Mouse (Mus musculus) embryonic facial prominence, embryonic 15.5 days (tissue): Measurements from ENCODE around the gene Med24. TPM values are rescaled to one million over a fixed set of nuclear protein-coding genes. Genes with fewer than 3 reads are reported as not detected.
"Not testable (repeated sequence)": the region's sequence is repeated elsewhere in the genome, so short reads cannot be mapped to it uniquely, and the experiment has no call there.

ENCODE experiments used
- ATAC-seq: fragments of 200-750 bp; cut with Nextera tagmentation; 2 replicates; pipeline ENCODE4 v1.8.0; 2017; ENCODE audit warnings: low read depth, moderate TSS enrichment; ENCODE audit not compliant: insufficient number of reproducible peaks, low FRiP score, low TSS enrichment
- H3K27ac ChIP-seq: fragments of 300-500 bp; sonication (generic); replicated peaks from 2 replicates; pipeline ENCODE4 v1.5.1; 2015; ENCODE audit warnings: mild to moderate bottlenecking, inconsistent platforms
- H3K27me3 ChIP-seq: fragments of 300-500 bp; sonication (generic); 2 replicates; pipeline ENCODE4 v1.6.1; 2015; ENCODE audit warnings: inconsistent platforms
- H3K36me3 ChIP-seq: fragments of 300-500 bp; sonication (generic); 2 replicates; pipeline ENCODE4 v1.6.1; 2015; ENCODE audit warnings: mild to moderate bottlenecking, inconsistent platforms
- H3K4me1 ChIP-seq: fragments of 300-500 bp; sonication (generic); 2 replicates; pipeline ENCODE4 v1.6.1; 2015; ENCODE audit warnings: inconsistent platforms
- H3K4me2 ChIP-seq: fragments of 300-500 bp; sonication (generic); replicated peaks from 2 replicates; pipeline ENCODE4 v1.6.1; 2015; ENCODE audit warnings: mild to moderate bottlenecking, inconsistent platforms
- H3K4me3 ChIP-seq: fragments of 300-500 bp; sonication (generic); replicated peaks from 2 replicates; pipeline ENCODE4 v1.5.1; 2015; ENCODE audit warnings: mild to moderate bottlenecking, inconsistent platforms
- H3K9ac ChIP-seq: fragments of 300-500 bp; sonication (generic); 2 replicates; pipeline ENCODE4 v1.6.1; 2015; ENCODE audit warnings: inconsistent platforms
- H3K9me3 ChIP-seq: fragments of 300-500 bp; sonication (generic); replicated peaks from 2 replicates; pipeline ENCODE4 v1.6.1; 2016; ENCODE audit warnings: inconsistent platforms
- WGBS: fragments of 180-500 bp; shearing (Covaris S2); methylation state at CpG from one replicate; pipeline ENCODE4 v1.1.7; 2015; 5-methylcytosine and 5-hydroxymethylcytosine counted together
- polyA plus RNA-seq: library from polyadenylated mRNA; unstranded; fragments of >200 nt; fragmentation: Nextera tagmentation; extraction: Ambion mirVana; gene quantifications from 2 replicates; pipeline ENCODE4 v1.2.1, GENCODE M21; 2015

The Med24 gene
- polyA plus RNA-seq, 1 experiment from 2014 or later, result 53.3 TPM

DNA sequence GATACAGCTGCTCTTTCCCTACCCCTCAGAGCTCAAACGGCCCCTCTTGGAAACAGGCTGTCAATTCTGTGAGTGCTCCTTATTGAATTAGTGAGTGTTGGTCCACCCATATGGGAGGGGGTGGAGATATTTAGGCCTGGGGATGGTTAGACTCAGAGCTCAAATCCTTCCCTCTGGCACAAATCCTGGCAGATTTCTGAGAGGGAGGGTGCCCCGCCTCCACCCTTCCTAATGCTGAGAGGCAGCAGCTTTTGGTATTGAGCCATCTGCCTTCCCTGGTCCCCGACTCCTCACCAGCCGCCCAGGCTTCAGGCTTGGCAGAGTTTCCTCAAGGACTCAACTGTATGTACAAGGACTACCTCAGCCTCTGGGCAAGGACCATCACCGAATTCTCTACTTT lies 1.9 kb upstream of the Med24 start:
- WGBS, result 36% methylated on average over 5 of the region's 5 CpGs
- H3K36me3 ChIP-seq, result peaks cover 5% of the 10 kb centered on the region; the same call in 1 of the 2 replicates
- H3K27ac ChIP-seq, result peak overlapping the region; percentile 85
- H3K9ac ChIP-seq, result no peak overlapping the region
- peak; percentile 52 for ATAC-seq
- H3K9me3 ChIP-seq, result no peaks in the 10 kb centered on the region
- no peak overlapping the region for H3K4me3 ChIP-seq
- H3K4me2 ChIP-seq, result peak overlapping the region; percentile 11; the same call in 1 of the 2 replicates
- H3K4me1 ChIP-seq, result peaks cover 27% of the 10 kb centered on the region
- no peaks in the 10 kb centered on the region for H3K27me3 ChIP-seq

DNA sequence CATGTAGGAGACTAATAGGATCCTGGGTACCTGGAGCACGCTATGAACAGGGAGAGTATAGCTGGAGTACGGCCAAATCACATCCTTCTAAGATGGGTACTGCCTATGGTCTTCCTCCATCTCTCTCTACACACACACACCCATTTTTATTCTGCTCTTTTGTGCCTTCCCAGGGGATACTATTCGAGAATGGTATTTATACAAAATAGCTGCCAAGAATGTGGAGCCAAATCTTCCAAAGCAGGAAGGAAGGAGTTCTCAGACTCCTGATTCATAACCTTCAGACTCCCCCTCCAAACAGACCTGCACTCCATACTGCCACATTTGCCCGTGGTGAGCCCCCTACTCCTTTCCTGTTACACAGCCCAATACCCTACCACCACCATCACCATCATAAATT lies 1.5 kb upstream of the Med24 start:
- Histone ChIP-seq H3K27ac (peak overlapping the region; percentile 85), H3K4me2 (peak overlapping the region; percentile 11; the same call in 1 of the 2 replicates)

DNA sequence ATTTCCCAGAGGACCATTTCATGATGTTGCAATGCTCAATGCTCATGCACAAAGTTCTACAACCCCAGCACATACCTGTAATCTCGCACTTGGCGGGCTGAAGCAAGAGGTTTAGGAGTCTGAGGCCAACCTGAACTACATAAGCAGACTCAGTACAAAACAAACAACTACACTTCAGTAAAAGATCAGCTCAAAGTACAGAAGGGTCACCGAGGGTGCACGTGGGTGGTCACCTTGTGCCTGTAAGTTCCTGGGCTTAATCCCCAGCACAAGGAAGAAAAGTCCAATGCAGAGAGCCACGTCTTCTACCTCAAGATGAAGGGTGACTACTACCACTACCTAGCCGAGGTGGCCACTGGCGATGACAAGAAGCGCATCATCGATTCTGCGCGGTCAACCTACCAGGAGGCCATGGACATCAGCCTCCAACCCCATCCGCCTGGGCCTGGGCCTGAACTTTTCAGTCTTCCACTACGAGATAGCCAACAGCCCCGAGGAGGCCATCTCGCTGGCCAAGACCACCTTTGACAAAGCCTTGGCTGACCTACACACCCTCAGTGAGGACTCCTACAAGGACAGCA lies 3.2 kb downstream of the Med24 start:
- no peak overlapping the region for H3K9ac ChIP-seq
- no peaks in the 10 kb centered on the region for H3K9me3 ChIP-seq
- H3K36me3 ChIP-seq, result peaks cover 23% of the 10 kb centered on the region
- H3K4me3 ChIP-seq, result no peak overlapping the region
- H3K4me2 ChIP-seq, result no peak overlapping the region
- H3K27me3 ChIP-seq, result no peaks in the 10 kb centered on the region
- peaks cover 28% of the 10 kb centered on the region for H3K4me1 ChIP-seq
- WGBS, result 94% methylated on average over 15 of the region's 15 CpGs
- no peak for ATAC-seq
- no peak overlapping the region for H3K27ac ChIP-seq

More for the DNA sequence above, 1.5 kb upstream of the Med24 start:
- Histone ChIP-seq H3K9me3 (no peaks in the 10 kb centered on the region), H3K4me1 (peaks cover 27% of the 10 kb centered on the region), H3K4me3 (no peak overlapping the region), H3K27me3 (no peaks in the 10 kb centered on the region), H3K9ac (no peak overlapping the region), H3K36me3 (peaks cover 8% of the 10 kb centered on the region)
- ATAC-seq, result no peak
- 49% methylated on average over 4 of the region's 4 CpGs for WGBS

DNA sequence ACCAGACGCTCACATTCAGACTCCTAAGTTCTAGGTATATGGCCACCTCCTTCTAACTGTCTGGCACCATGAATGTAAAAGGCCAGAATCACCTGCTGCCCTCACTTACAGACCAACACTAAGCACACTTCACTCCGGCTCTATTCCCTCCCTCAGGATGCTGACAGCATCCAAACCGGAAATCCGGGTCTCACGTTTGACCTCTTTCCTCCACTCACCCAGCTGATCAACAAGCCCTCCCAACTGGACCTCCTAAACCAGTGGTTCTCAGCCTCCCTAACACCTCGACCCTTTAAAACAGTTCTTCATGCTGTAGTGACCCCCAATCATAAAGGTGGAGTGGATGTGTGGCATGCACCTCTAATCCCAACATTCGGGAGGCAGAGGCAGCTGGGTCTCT lies 6.1 kb downstream of the Med24 start:
- Histone ChIP-seq H3K9ac (no peak overlapping the region), H3K27ac (no peak overlapping the region)
- ATAC-seq, result no peak

DNA sequence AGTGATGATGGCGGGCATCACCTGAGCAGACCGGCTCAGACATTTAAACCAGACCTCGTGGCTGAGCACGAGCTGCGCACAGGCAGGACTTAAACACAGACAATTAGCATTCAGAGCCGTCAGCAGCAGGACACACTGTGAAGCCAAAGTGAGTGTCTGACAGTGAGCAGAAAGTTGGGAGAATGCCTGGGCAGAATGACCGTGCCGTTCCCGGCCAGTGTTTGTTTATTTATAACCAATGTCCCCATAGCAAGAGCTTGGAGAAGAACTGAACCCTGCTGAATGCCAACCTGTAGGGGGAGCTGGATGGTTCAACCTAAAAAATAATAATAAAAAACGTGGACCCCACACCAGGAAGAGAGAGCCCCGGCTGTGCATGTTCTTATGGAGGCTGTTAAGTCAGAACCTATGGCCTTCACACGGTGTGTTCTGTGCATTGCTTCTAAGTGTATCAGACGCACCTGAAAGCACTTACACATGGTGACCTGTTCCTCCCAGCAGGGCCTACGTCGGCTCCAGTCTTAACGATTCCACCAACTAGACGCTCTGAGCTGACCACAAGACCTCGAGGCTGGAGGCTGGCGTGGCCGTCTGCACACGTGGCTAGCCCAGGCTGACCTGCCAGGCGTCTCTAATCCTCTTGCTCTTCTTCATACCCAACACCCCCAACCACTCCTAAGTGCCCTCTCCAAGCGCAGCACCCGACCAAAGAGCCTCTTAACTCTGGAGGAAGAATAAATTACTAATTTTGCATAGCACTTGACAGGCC lies 7.6 kb downstream of the Med24 start:
- no peak overlapping the region for H3K9ac ChIP-seq
- peak overlapping the region; percentile 52 for H3K27ac ChIP-seq
- no peak overlapping the region for H3K4me2 ChIP-seq

More for the DNA sequence above, 6.1 kb downstream of the Med24 start:
- Histone ChIP-seq H3K4me1 (peaks cover 15% of the 10 kb centered on the region), H3K36me3 (peaks cover 23% of the 10 kb centered on the region), H3K9me3 (no peaks in the 10 kb centered on the region), H3K27me3 (no peaks in the 10 kb centered on the region), H3K4me2 (no peak overlapping the region), H3K4me3 (no peak overlapping the region)
- WGBS, result 75% methylated on average over 7 of the region's 7 CpGs

DNA sequence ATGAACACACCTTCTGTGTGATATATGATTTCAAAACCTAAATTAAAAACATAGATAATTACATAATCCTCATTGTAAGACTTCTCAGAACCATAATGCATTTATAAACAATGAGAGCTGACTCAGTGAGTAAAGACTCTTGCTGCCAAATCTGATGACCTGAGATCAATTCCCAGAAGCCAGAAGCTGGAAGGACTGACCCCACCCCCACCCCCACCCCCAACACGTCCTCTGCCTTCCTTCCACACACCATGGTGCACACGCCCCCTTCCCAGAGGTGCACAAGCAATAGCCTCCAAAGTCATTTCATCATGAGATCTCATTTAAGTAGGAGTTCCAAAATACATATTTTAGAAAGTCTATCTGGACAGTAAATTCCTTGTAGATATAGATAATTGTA lies 8.5 kb downstream of the Med24 start:
- 71% methylated on average over 2 of the region's 2 CpGs for WGBS
- H3K4me2 ChIP-seq, result no peak overlapping the region
- no peaks in the 10 kb centered on the region for H3K9me3 ChIP-seq
- H3K9ac ChIP-seq, result no peak overlapping the region
- H3K4me3 ChIP-seq, result no peak overlapping the region
- no peak for ATAC-seq
- peaks cover 21% of the 10 kb centered on the region for H3K4me1 ChIP-seq
- H3K27me3 ChIP-seq, result no peaks in the 10 kb centered on the region
- no peak overlapping the region for H3K27ac ChIP-seq
- H3K36me3 ChIP-seq, result peaks cover 31% of the 10 kb centered on the region

More for the DNA sequence above, 7.6 kb downstream of the Med24 start:
- no peaks in the 10 kb centered on the region for H3K9me3 ChIP-seq
- WGBS, result 59% methylated on average over 24 of the region's 24 CpGs
- H3K4me3 ChIP-seq, result no peak overlapping the region
- H3K4me1 ChIP-seq, result peaks cover 21% of the 10 kb centered on the region
- H3K27me3 ChIP-seq, result no peaks in the 10 kb centered on the region
- no peak for ATAC-seq
- peaks cover 25% of the 10 kb centered on the region for H3K36me3 ChIP-seq

DNA sequence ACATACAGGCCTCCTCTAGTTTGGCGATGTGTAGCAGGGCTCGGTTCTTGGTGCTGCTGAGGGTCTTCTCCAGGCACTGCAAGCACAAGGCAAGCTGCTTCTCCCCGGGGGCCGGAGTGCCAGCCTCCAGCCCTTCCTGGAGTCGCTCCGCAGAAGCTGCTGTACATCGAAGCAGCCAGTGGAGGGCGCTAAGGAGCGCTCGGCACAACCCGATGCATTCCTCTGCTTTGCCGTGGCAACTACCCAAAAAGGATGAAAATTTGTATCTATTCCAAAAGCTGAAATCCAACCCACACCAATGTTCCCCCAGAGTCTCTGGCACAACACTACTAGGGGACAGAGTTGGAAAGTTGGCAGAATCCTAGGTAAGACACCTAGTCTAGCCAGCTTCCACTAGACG lies 11.3 kb downstream of the Med24 start:
- ATAC-seq, result 0 out of 2 replicates have a peak, but pooled peaks have one; percentile 35
- Histone ChIP-seq H3K9ac (no peak overlapping the region), H3K27ac (peak overlapping the region; percentile 68), H3K4me3 (no peak overlapping the region), H3K9me3 (no peaks in the 10 kb centered on the region), H3K27me3 (no peaks in the 10 kb centered on the region), H3K4me1 (peaks cover 21% of the 10 kb centered on the region), H3K4me2 (peak overlapping the region; percentile 15; the same call in 1 of the 2 replicates), H3K36me3 (peaks cover 44% of the 10 kb centered on the region)
- WGBS, result 15% methylated on average over 13 of the region's 13 CpGs

DNA sequence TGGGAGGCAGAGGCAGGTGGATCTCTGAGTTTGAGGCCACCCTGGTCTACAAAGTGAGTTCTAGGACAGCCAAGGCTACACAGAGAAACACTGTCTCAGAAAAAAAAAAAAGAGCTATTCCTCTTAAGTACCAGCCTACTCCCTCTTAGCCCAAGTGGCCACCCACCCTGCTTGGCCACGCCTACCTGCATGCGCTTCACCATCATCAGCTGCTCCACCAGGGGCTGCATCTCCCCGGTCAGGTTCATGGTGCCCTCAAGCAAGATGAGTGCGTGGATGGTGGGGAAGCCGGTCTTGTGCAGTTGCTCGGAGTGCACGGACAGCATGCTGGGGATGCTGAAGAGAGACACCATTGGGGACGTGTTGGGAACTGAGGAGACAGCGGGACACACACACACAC lies 13.3 kb downstream of the Med24 start:
- H3K27ac ChIP-seq, result no peak overlapping the region
- H3K9ac ChIP-seq, result no peak overlapping the region
- H3K27me3 ChIP-seq, result no peaks in the 10 kb centered on the region
- 86% methylated on average over 9 of the region's 9 CpGs for WGBS
- no peaks in the 10 kb centered on the region for H3K9me3 ChIP-seq
- ATAC-seq, result no peak
- peaks cover 15% of the 10 kb centered on the region for H3K4me1 ChIP-seq
- H3K36me3 ChIP-seq, result peaks cover 56% of the 10 kb centered on the region
- H3K4me3 ChIP-seq, result no peak overlapping the region
- H3K4me2 ChIP-seq, result no peak overlapping the region

DNA sequence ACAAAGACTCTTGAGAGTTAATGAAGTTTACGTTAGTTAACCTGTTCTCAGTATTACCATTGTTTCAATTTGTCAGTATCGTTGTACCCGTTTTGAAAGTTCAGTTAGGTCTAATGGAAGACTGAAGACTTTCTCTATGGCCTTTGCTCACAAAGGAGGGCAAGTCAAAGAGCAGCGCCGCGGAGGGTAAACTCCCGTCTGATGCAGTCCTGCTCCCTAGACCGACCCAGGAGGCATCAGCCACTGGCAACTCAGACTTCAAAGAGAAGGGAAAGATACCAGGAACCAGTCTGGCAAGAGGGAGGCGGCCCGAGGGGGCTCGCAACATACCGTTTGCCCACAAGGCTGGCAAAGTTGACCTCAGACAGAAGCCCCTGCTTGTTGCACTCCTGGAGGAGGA lies 15.5 kb downstream of the Med24 start:
- Histone ChIP-seq H3K4me2 (no peak overlapping the region), H3K4me1 (peaks cover 31% of the 10 kb centered on the region), H3K9me3 (no peaks in the 10 kb centered on the region), H3K4me3 (no peak overlapping the region), H3K36me3 (peaks cover 68% of the 10 kb centered on the region), H3K9ac (no peak overlapping the region), H3K27me3 (no peaks in the 10 kb centered on the region), H3K27ac (no peak overlapping the region)
- no peak for ATAC-seq
- WGBS, result 79% methylated on average over 12 of the region's 12 CpGs

DNA sequence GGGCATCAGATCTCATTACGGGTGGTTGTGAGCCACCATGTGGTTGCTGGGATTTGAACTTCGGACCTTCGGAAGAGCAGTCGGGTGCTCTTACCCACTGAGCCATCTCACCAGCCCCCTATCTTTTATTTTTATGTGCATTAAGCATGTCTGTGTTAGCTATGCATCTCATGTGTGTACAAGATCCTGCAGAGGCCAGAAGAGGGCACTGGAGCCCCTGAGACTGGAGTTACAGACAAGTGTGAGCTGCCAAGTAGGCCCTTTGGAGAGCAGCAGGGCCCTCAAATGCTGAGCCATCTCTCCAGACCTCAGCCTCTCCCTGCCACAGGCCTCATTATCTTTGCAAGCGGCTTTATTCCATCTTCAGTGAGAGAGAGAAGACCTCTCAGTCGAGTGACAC lies 17.2 kb downstream of the Med24 start:
- not testable (repeated sequence) for H3K27me3 ChIP-seq, H3K4me2 ChIP-seq, ATAC-seq, H3K9me3 ChIP-seq, H3K27ac ChIP-seq, H3K9ac ChIP-seq, H3K4me3 ChIP-seq
- 82% methylated on average over 6 of the region's 6 CpGs for WGBS
- H3K4me1 ChIP-seq, result peaks cover 33% of the 10 kb centered on the region
- peaks cover 70% of the 10 kb centered on the region for H3K36me3 ChIP-seq

DNA sequence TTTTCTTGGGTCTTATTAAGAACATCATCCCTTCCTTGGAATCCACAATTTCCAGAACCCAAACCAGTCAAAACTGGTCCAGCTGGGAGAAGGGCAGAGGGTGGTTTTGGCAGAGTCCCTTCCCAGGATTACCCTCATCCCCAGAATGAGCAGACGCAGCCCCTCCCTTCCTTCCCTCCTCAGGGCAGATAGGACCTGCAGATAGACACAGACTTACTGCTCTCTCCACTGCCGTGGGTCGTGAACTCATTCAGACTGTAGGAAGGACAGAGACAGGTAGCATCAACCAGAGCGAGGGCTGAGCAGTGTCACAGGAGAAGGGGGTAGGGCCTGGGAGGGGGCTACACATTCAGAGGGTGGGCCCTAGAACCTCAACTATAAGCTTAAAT lies 18.2 kb downstream of the Med24 start:
- Histone ChIP-seq H3K27ac (0 out of 2 replicates have a peak overlapping the region, but pooled peaks have one; percentile 3), H3K9me3 (no peaks in the 10 kb centered on the region), H3K36me3 (peaks cover 73% of the 10 kb centered on the region), H3K27me3 (no peaks in the 10 kb centered on the region), H3K4me2 (no peak overlapping the region), H3K4me1 (peaks cover 36% of the 10 kb centered on the region), H3K4me3 (no peak overlapping the region), H3K9ac (no peak overlapping the region)
- no peak for ATAC-seq
- 69% methylated on average over 4 of the region's 4 CpGs for WGBS
